Mouse (Mus musculus): ENCODE data around the gene Slc22a26. TPM values are rescaled to one million over a fixed set of nuclear protein-coding genes. Genes with fewer than 3 reads are reported as not detected.

The Slc22a26 gene
- 27.5 TPM for polyA plus RNA-seq (2014; fragmentation: Illumina TruSeq; extraction: RNeasy Lipid Tissue Mini Kit (QIAGEN cat#74804); ENCODE audit: low read depth, low replicate concordance)

GRCm38 (mm10) chr19:7802571-7802970 lies at the start of gene Slc22a26:
Gene Slc22a26 (minus strand): TSS chr19:7802667.

Other genes with a start within 250 kb of the Slc22a26 start
- gene Pla2g16, start 245.2 kb downstream of the Slc22a26 start, polyA plus RNA-seq (2014; fragmentation: Illumina TruSeq; extraction: RNeasy Lipid Tissue Mini Kit (QIAGEN cat#74804); ENCODE audit: low read depth, low replicate concordance): 7.6 TPM
- gene Lgals12, start 195.5 kb downstream of the Slc22a26 start, polyA plus RNA-seq (2014; fragmentation: Illumina TruSeq; extraction: RNeasy Lipid Tissue Mini Kit (QIAGEN cat#74804); ENCODE audit: low read depth, low replicate concordance): 3.9 TPM
- not detected for gene Hrasls5, start 190.1 kb downstream of the Slc22a26 start, polyA plus RNA-seq (2014; fragmentation: Illumina TruSeq; extraction: RNeasy Lipid Tissue Mini Kit (QIAGEN cat#74804); ENCODE audit: low read depth, low replicate concordance)
- 407 TPM for gene Slc22a19, start 91.4 kb downstream of the Slc22a26 start, polyA plus RNA-seq (2014; fragmentation: Illumina TruSeq; extraction: RNeasy Lipid Tissue Mini Kit (QIAGEN cat#74804); ENCODE audit: low read depth, low replicate concordance)
- 5.5 TPM for gene Slc22a27, start 163.4 kb upstream of the Slc22a26 start, polyA plus RNA-seq (2014; fragmentation: Illumina TruSeq; extraction: RNeasy Lipid Tissue Mini Kit (QIAGEN cat#74804); ENCODE audit: low read depth, low replicate concordance)